Mouse (Mus musculus) midbrain, embryonic 16.5 days (tissue): Measurements from ENCODE around the gene Marco. TPM values are rescaled to one million over a fixed set of nuclear protein-coding genes. Genes with fewer than 3 reads are reported as not detected.

Experiments used
- polyA plus RNA-seq: library from polyadenylated mRNA; unstranded; fragments of >200 nt; fragmentation: Nextera tagmentation; extraction: Ambion mirVana; gene quantifications from 2 replicates; pipeline ENCODE4 v1.2.1, GENCODE M21; 2015

Marco gene
- polyA plus RNA-seq, 1 experiment from 2014 or later: 0.15 TPM

Other genes with a start within 250 kb of the Marco start
- 2.7 and 3.7 TPM in 2 replicates for gene Steap3, start 232.3 kb downstream of the Marco start, polyA plus RNA-seq
- gene C1ql2, start 164.4 kb downstream of the Marco start, polyA plus RNA-seq: 14.0 and 17.6 TPM in 2 replicates
- gene En1, start 97.4 kb upstream of the Marco start, polyA plus RNA-seq: 5.9 and 7.6 TPM in 2 replicates